Mouse (Mus musculus) heart, embryonic 13.5 days (tissue): ENCODE results near the gene Ptpn14. TPM values are rescaled to one million over a fixed set of nuclear protein-coding genes. Genes with fewer than 3 reads are reported as not detected.
A peak's percentile ranks its signal among the peaks of the same experiment; 100 is the strongest.
"Not testable (repeated sequence)": the region's sequence is repeated elsewhere in the genome, so short reads cannot be mapped to it uniquely, and the experiment has no call there.

Source experiments
- ATAC-seq: fragments of 200-750 bp; cut with Nextera tagmentation; 2 replicates; pipeline ENCODE4 v1.8.0; 2017; ENCODE audit warnings: moderate TSS enrichment; ENCODE audit not compliant: insufficient number of reproducible peaks, low FRiP score, low TSS enrichment; ENCODE audit errors: extremely low read depth
- H3K27ac ChIP-seq: fragments of 300-500 bp; sonication (generic); replicated peaks from 2 replicates; pipeline ENCODE4 v1.5.1; 2015; ENCODE audit warnings: moderate library complexity, mild to moderate bottlenecking, inconsistent platforms
- H3K27me3 ChIP-seq: fragments of 300-500 bp; sonication (generic); replicated peaks from 2 replicates; pipeline ENCODE4 v1.6.1; 2015; ENCODE audit warnings: mild to moderate bottlenecking, inconsistent platforms
- H3K36me3 ChIP-seq: fragments of 300-500 bp; sonication (generic); 2 replicates; pipeline ENCODE4 v1.6.1; 2015; ENCODE audit warnings: mild to moderate bottlenecking, inconsistent platforms
- H3K4me1 ChIP-seq: fragments of 300-500 bp; sonication (generic); 2 replicates; pipeline ENCODE4 v1.6.1; 2015; ENCODE audit warnings: inconsistent platforms
- H3K4me2 ChIP-seq: fragments of 300-500 bp; sonication (generic); 2 replicates; pipeline ENCODE4 v1.6.1; 2015; ENCODE audit warnings: inconsistent platforms, mild to moderate bottlenecking, moderate library complexity
- H3K4me3 ChIP-seq: fragments of 300-500 bp; sonication (generic); 2 replicates; pipeline ENCODE4 v1.5.1; 2015; ENCODE audit warnings: moderate library complexity, mild to moderate bottlenecking, inconsistent platforms
- H3K9ac ChIP-seq: fragments of 300-500 bp; sonication (generic); 2 replicates; pipeline ENCODE4 v1.6.1; 2015; ENCODE audit warnings: inconsistent platforms, mild to moderate bottlenecking, moderate library complexity
- H3K9me3 ChIP-seq: fragments of 300-500 bp; sonication (generic); 2 replicates; pipeline ENCODE4 v1.6.1; 2016; ENCODE audit warnings: inconsistent platforms
- WGBS: fragments of 180-500 bp; shearing (Covaris S2); methylation state at CpG from one replicate; pipeline ENCODE4 v1.1.7; 2015; ENCODE audit warnings: mixed read lengths; 5-methylcytosine and 5-hydroxymethylcytosine counted together
- polyA plus RNA-seq: library from polyadenylated mRNA; unstranded; fragments of >200 nt; fragmentation: Nextera tagmentation; extraction: Ambion mirVana; gene quantifications from 2 replicates; pipeline ENCODE4 v1.2.1, GENCODE M21; 2015

Ptpn14 gene
- polyA plus RNA-seq, result 7.6 TPM in 2 replicates

DNA sequence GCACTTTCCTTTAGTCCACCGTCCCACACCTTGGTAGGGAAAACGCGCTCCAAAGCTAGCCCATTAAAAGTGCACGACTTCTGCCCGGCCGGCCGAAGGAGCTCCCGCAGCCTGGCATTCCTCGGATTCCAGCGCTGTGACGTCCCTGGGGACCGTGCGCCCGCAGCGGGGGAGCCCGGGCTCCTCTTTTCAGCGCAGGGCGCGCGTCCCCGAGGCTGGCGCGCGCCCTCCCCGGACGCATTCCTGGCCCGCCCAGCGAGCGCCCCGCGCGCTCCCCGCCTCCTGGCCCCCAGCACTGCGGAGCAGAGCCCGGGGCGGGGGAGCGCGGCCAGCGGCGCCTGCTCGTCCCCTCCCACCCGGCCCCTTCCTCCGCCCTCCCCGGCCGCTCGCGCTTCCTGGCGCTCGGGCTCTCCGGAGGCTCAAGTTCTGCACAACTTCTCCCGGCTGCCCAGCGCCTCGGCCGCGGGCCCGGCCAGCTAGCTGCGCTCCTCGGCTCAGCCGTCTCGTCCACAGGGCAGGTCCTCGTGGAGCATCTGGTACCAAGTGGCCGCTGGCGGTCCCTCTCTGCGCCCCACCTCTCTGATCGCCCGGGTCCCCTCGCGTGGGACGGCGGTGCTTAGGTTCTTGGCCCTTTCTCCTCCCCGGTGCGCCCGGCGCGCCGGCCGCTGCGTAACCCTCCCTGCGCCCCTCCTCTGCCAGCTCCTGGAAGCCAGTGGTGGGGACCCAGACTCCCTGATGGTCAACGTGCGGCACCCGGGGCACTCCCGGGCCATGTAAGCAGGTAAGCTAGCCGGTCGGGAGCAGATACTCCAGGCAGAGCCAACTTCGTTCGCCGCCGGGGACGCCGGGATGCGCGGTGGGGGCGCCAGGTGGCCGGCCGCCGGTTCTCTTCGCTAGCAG is at the start of gene Ptpn14:
Gene Ptpn14 (plus strand): TSS at position 385 of the 900 bp plus-strand sequence.
- under 1% methylated on average over 96 of the region's 98 CpGs for WGBS
- Histone ChIP-seq H3K4me2 (peak within 1 kb of the TSS; percentile 73), H3K27ac (peak within 1 kb of the TSS; percentile 94), H3K9me3 (no peaks in the 10 kb centered on the region), H3K4me1 (peaks cover 53% of the 10 kb centered on the region), H3K9ac (peak within 1 kb of the TSS; percentile 92), H3K4me3 (peak within 1 kb of the TSS; percentile 81), H3K36me3 (no peaks in the 10 kb centered on the region), H3K27me3 (no peaks in the 10 kb centered on the region)
- ATAC-seq, result peak; percentile 89

DNA sequence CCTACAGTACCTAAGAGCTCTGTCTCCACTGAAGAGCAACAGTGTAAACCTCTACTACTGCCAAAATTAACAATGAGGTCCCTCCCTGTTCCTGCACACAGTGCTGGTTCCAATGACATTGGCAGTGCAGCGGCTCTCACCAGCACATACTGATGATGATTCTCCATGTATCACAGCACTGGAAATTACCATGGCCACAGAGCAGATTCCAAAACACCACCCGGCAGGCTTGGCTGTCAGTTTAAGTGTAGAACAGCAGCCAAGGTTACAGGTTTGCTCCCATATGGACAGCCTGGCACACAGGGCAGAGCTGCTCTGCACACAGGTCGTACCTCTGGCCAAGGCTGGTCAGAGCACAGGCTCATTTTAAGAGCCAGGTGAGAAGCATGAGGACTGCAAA is 48.5 kb upstream of the Ptpn14 start:
- Histone ChIP-seq H3K9me3 (no peaks in the 10 kb centered on the region), H3K27ac (no peak overlapping the region), H3K4me2 (no peak overlapping the region), H3K36me3 (peaks cover 91% of the 10 kb centered on the region), H3K4me1 (no peaks in the 10 kb centered on the region), H3K9ac (no peak overlapping the region), H3K27me3 (no peaks in the 10 kb centered on the region), H3K4me3 (no peak overlapping the region)
- 89% methylated on average over 3 of the region's 3 CpGs for WGBS
- ATAC-seq, result no peak

DNA sequence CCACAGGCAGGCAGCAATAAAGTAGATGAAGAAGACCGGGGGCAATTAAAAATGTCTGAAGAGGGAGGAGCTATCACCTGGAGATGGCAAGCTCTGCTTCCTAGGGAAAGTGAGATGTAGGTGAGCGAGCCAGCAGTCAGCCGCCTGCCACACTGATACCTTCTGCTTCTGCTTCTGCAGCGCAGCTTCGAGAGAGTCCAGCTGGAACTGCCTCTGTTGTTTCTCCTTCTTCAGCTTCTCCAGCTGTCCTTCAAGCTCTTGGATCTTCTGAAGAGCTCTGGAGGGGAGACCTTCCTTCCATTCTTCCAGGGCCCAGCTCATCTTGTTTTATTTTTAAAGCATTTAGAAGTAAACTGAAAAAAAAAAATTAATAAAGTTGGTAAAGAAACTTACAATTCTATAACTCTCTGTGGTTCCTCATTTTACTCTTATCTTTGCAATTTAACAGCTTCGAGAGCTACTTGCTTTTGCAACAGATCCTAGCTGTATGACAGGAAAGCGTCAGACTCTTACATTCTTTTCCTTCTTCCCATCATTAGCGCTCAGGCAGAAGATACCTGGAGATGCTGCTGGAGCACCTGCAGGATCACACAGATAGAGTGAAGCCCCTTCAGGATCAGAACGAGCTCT is 43.2 kb upstream of the Ptpn14 start:
- H3K4me3 ChIP-seq, result no peak overlapping the region
- no peaks in the 10 kb centered on the region for H3K27me3 ChIP-seq
- H3K27ac ChIP-seq, result no peak overlapping the region
- peaks cover 35% of the 10 kb centered on the region for H3K4me1 ChIP-seq
- H3K9me3 ChIP-seq, result no peaks in the 10 kb centered on the region
- peaks cover 61% of the 10 kb centered on the region for H3K36me3 ChIP-seq
- no peak for ATAC-seq
- WGBS, result 91% methylated on average over 9 of the region's 9 CpGs
- H3K4me2 ChIP-seq, result no peak overlapping the region
- no peak overlapping the region for H3K9ac ChIP-seq

DNA sequence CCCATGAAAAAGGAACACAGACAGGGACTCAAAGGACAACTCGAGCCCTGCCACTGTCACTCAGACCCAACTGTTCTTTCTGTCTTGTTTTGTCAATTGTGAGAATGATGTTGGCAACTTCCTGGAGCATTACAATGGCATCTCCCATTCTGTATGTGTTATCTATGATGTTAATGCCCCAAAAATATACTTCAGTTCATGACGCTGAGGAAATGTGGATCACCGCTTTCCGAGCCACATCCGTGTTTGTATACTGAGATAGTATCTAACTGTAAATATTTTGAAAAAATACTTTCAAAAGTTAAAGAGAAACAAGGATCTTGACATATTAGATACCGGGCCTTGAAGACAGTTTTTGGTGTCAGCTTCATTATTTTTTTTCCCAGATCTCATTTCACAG is 42.0 kb upstream of the Ptpn14 start:
- Histone ChIP-seq H3K4me2 (peak overlapping the region; percentile 91), H3K27ac (no peak overlapping the region), H3K9ac (peak overlapping the region; percentile 78), H3K27me3 (no peaks in the 10 kb centered on the region), H3K36me3 (peaks cover 50% of the 10 kb centered on the region), H3K4me1 (peaks cover 41% of the 10 kb centered on the region), H3K4me3 (peak overlapping the region; percentile 82), H3K9me3 (no peaks in the 10 kb centered on the region)
- whole genome bisulfite sequencing, result 70% methylated on average over 6 of the region's 6 CpGs
- ATAC-seq, result no peak

DNA sequence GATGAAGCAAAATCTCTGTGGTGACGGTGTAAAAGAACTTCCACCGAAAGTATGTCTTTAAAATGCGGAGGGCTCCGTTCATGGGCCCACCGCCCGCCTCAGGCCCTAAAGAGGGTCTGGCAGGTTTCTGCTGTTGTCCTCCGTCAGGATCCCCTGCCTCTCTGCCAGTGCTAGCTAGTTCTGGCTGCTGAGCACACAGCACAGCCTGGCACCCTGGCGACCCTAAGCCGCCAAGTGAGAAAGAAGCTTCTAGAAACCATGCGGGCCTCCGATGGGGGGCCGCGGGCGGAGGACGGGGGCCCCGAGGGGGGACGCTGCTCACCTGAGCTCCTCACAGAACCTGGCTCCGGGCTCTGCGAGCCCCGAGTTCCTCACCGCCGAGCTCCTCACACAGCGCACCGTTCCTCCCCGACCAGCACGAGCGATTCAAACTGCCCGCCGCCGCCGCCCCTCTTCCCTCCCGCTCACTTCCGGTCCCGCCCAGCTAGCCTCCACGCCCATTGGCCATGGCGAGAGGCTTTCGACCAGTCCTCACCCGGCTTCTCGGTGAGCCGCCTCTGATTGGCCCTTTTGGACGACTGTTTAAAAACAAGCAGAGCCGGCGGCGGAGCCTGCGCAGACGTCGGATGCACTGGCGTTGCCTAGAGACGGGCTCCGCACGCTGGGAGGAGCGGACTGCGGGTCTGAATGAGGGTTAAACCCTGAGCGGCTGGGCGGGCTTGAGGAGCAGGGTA is 40.2 kb upstream of the Ptpn14 start, which contains the start of gene Cenpf:
Gene Cenpf (minus strand): TSS at position 433 of the 734 bp plus-strand sequence.
- peak; percentile 99 for ATAC-seq
- H3K4me3 ChIP-seq, result peak within 1 kb of the TSS; percentile 82
- peak within 1 kb of the TSS; percentile 90 for H3K9ac ChIP-seq
- H3K9me3 ChIP-seq, result no peaks in the 10 kb centered on the region
- H3K27ac ChIP-seq, result peak within 1 kb of the TSS; percentile 67
- peaks cover 41% of the 10 kb centered on the region for H3K4me1 ChIP-seq
- peaks cover 33% of the 10 kb centered on the region for H3K36me3 ChIP-seq
- no peaks in the 10 kb centered on the region for H3K27me3 ChIP-seq
- WGBS, result under 1% methylated on average over 55 of the region's 55 CpGs
- peak within 1 kb of the TSS; percentile 91 for H3K4me2 ChIP-seq

DNA sequence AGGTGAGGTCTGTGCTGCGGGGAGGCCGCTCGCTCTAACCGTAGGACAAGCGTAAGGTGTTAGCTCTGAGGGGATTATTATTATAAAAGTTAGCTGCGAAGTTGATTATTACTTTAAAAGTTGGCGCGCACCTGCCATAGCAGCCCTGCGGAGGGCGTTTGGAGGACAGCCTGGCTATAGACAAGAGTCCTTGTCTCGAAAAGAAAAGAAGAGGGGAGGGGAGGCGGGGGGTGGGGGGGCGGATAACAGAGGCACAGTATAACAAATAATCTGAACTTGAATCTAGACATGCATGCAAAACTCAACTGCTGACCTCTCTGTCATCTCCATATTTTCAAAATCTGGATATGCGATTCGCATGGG is 39.7 kb upstream of the Ptpn14 start:
- ATAC-seq, result no peak
- H3K4me3 ChIP-seq, result peak overlapping the region; percentile 82
- WGBS, result 1% methylated on average over 14 of the region's 15 CpGs
- H3K27ac ChIP-seq, result peak overlapping the region; percentile 67
- H3K36me3 ChIP-seq, result peaks cover 27% of the 10 kb centered on the region
- peak overlapping the region; percentile 91 for H3K4me2 ChIP-seq
- no peaks in the 10 kb centered on the region for H3K27me3 ChIP-seq
- peaks cover 41% of the 10 kb centered on the region for H3K4me1 ChIP-seq
- H3K9ac ChIP-seq, result peak overlapping the region; percentile 79
- no peaks in the 10 kb centered on the region for H3K9me3 ChIP-seq

DNA sequence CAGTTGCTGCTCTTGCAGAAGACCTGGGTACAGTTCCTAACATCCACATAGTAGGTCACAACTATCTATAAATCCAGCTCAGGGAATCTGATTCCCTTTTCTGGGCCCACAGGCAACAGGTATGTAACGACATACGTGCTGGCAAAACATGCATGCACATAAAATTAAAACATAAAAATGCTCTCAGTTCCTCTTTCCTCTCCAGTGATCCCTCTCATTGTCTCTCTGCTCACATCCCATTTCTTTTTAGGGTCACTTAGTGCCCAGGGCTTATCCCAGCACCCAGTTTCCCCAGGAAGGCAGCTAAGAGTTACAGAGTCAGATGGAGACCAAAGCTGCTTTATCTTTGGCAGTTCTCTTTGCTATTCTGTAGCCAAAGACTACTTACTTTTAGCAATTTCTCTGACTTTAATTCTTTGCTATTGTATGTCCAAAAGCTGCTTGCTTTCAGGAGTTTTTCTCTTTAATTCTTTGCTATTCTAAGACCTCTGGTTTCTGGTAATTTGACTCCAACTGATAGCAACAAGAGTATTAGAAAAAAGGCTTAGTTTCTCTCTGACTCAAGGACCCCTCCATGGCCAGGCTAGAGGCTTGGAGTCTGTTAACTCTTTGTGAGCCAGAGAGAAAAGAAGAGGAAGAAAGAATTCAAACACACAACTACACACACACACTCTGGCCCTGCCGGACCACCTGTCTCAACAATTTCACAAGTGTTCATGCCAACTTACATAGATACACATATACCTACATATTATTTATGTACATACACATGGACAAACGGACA is 38.8 kb upstream of the Ptpn14 start:
- WGBS, result 32% methylated on average over 4 of the region's 4 CpGs
- H3K27ac ChIP-seq, result peak overlapping the region; percentile 67
- H3K36me3 ChIP-seq, result peaks cover 19% of the 10 kb centered on the region
- peaks cover 41% of the 10 kb centered on the region for H3K4me1 ChIP-seq
- H3K27me3 ChIP-seq, result no peaks in the 10 kb centered on the region
- H3K9me3 ChIP-seq, result no peaks in the 10 kb centered on the region
- H3K4me2 ChIP-seq, result peak overlapping the region; percentile 91
- H3K9ac ChIP-seq, result peak overlapping the region; percentile 79
- no peak for ATAC-seq
- peak overlapping the region; percentile 82 for H3K4me3 ChIP-seq

DNA sequence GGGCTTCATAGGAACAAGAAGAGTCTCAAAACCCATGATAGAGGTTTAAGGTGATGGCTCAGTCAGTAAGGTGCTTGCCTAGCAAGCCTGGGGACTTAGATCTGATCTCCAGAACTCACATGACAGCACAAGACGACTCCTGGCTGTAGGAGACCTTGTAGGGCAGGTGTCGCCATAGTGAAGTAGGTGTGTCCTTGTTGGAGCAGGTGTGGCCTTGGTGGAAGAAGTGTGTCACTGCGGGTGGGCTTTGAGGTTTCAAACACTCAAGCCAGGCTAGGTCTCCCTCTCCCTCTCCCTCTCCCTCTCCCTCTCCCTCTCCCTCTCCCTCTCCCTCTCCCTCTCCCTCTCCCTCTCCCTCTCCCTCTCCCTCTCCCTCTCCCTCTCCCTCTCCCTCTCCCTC is 35.6 kb upstream of the Ptpn14 start:
- ATAC-seq, H3K4me3 ChIP-seq, H3K27me3 ChIP-seq, H3K4me2 ChIP-seq, H3K9me3 ChIP-seq, H3K27ac ChIP-seq, H3K9ac ChIP-seq, H3K36me3 ChIP-seq: not testable (repeated sequence)
- 48% methylated on average over 3 of the region's 3 CpGs for WGBS
- peaks cover 38% of the 10 kb centered on the region for H3K4me1 ChIP-seq

DNA sequence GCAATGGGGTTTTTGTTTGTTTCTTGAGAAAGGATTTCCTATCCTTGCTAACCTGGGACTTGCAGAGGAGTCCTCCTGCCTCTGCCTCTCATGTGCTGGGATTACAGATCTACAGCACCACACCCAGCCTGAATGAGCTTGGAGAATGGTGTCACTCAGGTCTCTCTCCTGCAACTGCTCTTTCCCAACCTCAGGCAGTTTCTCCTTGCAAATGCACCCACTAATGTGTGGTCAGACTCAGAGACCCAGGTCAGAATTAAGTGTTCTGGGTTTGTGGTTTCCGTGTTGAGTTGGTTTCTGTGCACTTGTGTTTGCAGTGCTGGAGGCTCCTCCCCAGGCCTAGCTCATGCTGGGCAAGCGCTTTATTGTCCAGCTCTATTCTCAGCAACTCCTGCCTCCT is 33.7 kb upstream of the Ptpn14 start:
- Histone ChIP-seq H3K27me3 (no peaks in the 10 kb centered on the region), H3K4me3 (no peak overlapping the region), H3K4me2 (no peak overlapping the region), H3K27ac (0 out of 2 replicates have a peak overlapping the region, but pooled peaks have one; percentile 26), H3K4me1 (peaks cover 40% of the 10 kb centered on the region), H3K36me3 (no peaks in the 10 kb centered on the region), H3K9me3 (no peaks in the 10 kb centered on the region), H3K9ac (no peak overlapping the region)
- ATAC-seq, result no peak
- 86% methylated on average over 2 of the region's 2 CpGs for WGBS

DNA sequence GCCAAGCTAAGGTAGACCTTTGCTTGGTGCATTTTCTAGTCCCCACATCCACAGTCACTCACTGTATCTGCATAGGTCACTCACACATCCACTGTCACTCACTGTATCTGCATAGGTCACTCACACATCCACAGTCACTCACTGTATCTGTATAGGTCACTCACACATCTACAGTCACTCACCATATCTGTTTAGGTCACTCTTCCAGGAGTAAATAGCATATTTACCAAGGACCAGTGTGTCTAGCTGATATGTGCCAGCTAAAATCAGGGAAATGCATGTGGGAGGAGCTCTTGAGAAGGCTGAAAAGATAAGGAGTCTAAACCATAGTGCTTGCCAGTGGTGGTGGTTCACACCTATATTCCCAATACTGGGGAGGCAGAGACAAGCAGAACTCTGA is 32.7 kb upstream of the Ptpn14 start:
- Histone ChIP-seq H3K27ac (peak overlapping the region; percentile 26), H3K4me2 (no peak overlapping the region), H3K36me3 (no peaks in the 10 kb centered on the region), H3K4me3 (no peak overlapping the region), H3K9ac (no peak overlapping the region), H3K4me1 (peaks cover 33% of the 10 kb centered on the region), H3K9me3 (no peaks in the 10 kb centered on the region), H3K27me3 (peaks cover 3% of the 10 kb centered on the region; the same call in 1 of the 2 replicates)
- ATAC-seq, result no peak
